Mouse (Mus musculus): ENCODE data around the gene Crisp2. TPM values are rescaled to one million over a fixed set of nuclear protein-coding genes. Genes with fewer than 3 reads are reported as not detected.

Crisp2 gene
- polyA plus RNA-seq, 1 experiment from 2014 or later: 0.24 TPM

GRCm38 (mm10) chr17:40821477-40821876, 14.7 kb upstream of the Crisp2 start:
- DNase-seq (ENCODE audit: low spot score): peak; percentile 13
- H3K9me3 ChIP-seq (ENCODE audit: low read length): no peaks in the 10 kb centered on the region
- H3K27ac ChIP-seq (ENCODE audit: low read length): no peak overlapping the region
- H3K27me3 ChIP-seq (replicated peaks; ENCODE audit: insufficient read depth, low read length): no peaks in the 10 kb centered on the region
- no peak overlapping the region for H3K9ac ChIP-seq (replicated peaks; ENCODE audit: low read depth)
- ATAC-seq: peak; percentile 47; the same call in 1 of the 2 replicates
- H3K4me3 ChIP-seq (ENCODE audit: low read depth, low read length): no peak overlapping the region
- 31% methylated on average over 9 of the region's 9 CpGs for WGBS
- no peak for TF ChIP-seq EP300 (IDR thresholded peaks at IDR 0.05)
- no peak for TF ChIP-seq CTCF (IDR thresholded peaks at IDR 0.05)
- H3K36me3 ChIP-seq (ENCODE audit: insufficient read depth, low read length): no peaks in the 10 kb centered on the region
- no peak overlapping the region for H3K4me2 ChIP-seq (replicated peaks; ENCODE audit: low read depth, low read length)
- H3K4me1 ChIP-seq (ENCODE audit: insufficient read depth, low read depth, low read length): no peaks in the 10 kb centered on the region

DNA sequence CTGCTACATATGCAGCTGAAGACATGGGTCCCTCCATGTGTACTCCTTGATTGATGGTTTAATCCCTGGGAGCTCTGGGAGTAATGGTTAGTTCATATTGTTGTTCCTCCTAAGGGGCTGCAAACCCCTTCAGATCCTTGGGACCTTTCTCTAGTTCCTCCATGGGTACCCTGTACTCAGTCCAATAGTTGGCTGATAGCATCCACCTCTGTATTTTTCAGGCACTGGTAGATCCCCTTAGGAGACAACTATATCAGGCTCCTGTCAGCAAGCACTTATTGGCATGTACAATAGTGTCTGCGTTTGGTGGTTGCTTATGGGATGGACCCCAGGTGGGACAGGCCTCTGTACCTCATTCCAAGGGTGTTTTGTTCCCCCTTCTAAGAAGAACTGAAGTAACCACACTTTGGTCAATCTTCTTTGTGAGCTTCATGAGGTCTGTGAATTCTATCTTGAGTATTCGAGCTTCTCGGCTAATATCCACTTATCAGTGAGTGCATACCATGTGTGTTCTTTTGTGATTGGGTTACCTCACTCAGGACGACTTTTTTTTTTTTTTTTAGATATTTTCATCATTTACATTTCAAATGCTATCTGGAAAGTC, 10.6 kb upstream of the Crisp2 start:
- Histone ChIP-seq H3K4me3 (ENCODE audit: low read depth, low read length) (no peak overlapping the region), H3K27ac (ENCODE audit: low read length) (no peak overlapping the region), H3K36me3 (ENCODE audit: insufficient read depth, low read length) (no peaks in the 10 kb centered on the region), H3K9me3 (ENCODE audit: low read length) (no peaks in the 10 kb centered on the region), H3K27me3 (replicated peaks; ENCODE audit: insufficient read depth, low read length) (no peaks in the 10 kb centered on the region), H3K4me2 (replicated peaks; ENCODE audit: low read depth, low read length) (no peak overlapping the region), H3K9ac (replicated peaks; ENCODE audit: low read depth) (no peak overlapping the region), H3K4me1 (ENCODE audit: insufficient read depth, low read depth, low read length) (no peaks in the 10 kb centered on the region)
- TF ChIP-seq EP300 (IDR thresholded peaks at IDR 0.05): no peak
- TF ChIP-seq CTCF (IDR thresholded peaks at IDR 0.05): no peak
- no peak for DNase-seq (ENCODE audit: low spot score)
- ATAC-seq: no peak
- WGBS: 53% methylated on average over 4 of the region's 4 CpGs

DNA sequence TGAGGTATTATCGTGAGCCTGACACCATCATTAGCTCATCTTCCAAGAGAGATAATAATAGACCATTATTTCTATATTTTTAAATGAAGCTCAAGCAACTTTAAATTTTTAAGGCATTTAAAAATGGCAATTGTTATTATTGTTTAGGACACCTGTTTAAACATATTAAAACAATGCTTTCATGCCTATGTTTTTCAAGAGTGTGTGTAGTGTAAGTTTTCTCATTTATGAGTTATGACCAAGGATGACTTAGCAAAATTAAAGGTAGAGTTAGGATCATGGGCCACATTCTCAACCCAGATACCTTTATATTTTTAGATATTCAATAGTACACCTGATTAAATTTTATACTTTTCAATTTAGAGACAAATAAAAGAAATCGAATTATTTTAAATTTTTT, 5.5 kb upstream of the Crisp2 start:
- H3K4me3 ChIP-seq (ENCODE audit: low read depth, low read length): no peak overlapping the region
- no peaks in the 10 kb centered on the region for H3K27me3 ChIP-seq (replicated peaks; ENCODE audit: insufficient read depth, low read length)
- no peak for TF ChIP-seq CTCF (IDR thresholded peaks at IDR 0.05)
- no peak for TF ChIP-seq EP300 (IDR thresholded peaks at IDR 0.05)
- no peaks in the 10 kb centered on the region for H3K4me1 ChIP-seq (ENCODE audit: insufficient read depth, low read depth, low read length)
- no peak overlapping the region for H3K4me2 ChIP-seq (replicated peaks; ENCODE audit: low read depth, low read length)
- no peak overlapping the region for H3K27ac ChIP-seq (ENCODE audit: low read length)
- DNase-seq (ENCODE audit: low spot score) (no peak), ATAC-seq (no peak)
- no peak overlapping the region for H3K9ac ChIP-seq (replicated peaks; ENCODE audit: low read depth)
- WGBS: 61% methylated on average over 2 of the region's 2 CpGs
- no peaks in the 10 kb centered on the region for H3K9me3 ChIP-seq (ENCODE audit: low read length)
- H3K36me3 ChIP-seq (ENCODE audit: insufficient read depth, low read length): no peaks in the 10 kb centered on the region

DNA sequence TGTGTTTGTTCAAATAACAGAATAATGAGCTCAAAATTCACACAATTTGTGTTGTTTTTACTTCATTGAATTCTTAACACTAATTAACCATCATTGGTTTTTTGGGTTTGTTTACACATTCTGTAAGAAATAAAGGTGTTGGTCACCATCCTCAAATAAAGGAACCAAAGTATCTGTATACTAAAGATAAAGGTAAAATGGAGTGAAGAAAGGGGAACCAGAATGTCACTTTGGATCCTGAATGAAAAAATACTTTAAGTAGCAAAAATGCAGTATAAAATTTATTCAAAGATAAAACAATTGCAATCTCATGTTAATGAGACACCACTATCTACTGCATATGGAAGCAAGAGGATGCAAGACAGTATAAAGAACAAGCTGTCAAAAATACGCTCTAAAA, 4.8 kb upstream of the Crisp2 start:
- H3K4me2 ChIP-seq (replicated peaks; ENCODE audit: low read depth, low read length): no peak overlapping the region
- TF ChIP-seq CTCF (IDR thresholded peaks at IDR 0.05) (no peak), EP300 (IDR thresholded peaks at IDR 0.05) (no peak)
- H3K36me3 ChIP-seq (ENCODE audit: insufficient read depth, low read length): no peaks in the 10 kb centered on the region
- 66% methylated on average over 1 of the region's 1 CpGs for WGBS
- H3K4me1 ChIP-seq (ENCODE audit: insufficient read depth, low read depth, low read length): no peaks in the 10 kb centered on the region
- no peak overlapping the region for H3K27ac ChIP-seq (ENCODE audit: low read length)
- DNase-seq (ENCODE audit: low spot score) (no peak), ATAC-seq (no peak)
- no peak overlapping the region for H3K9ac ChIP-seq (replicated peaks; ENCODE audit: low read depth)
- H3K27me3 ChIP-seq (replicated peaks; ENCODE audit: insufficient read depth, low read length): no peaks in the 10 kb centered on the region
- no peaks in the 10 kb centered on the region for H3K9me3 ChIP-seq (ENCODE audit: low read length)
- no peak overlapping the region for H3K4me3 ChIP-seq (ENCODE audit: low read depth, low read length)

GRCm38 (mm10) chr17:40810934-40811333, 4.1 kb upstream of the Crisp2 start, which contains the start of gene Rhag:
Gene Rhag, plus strand, starts transcription at chr17:40811126.
- no peak within 1 kb of the TSS for H3K4me2 ChIP-seq (replicated peaks; ENCODE audit: low read depth, low read length)
- H3K4me1 ChIP-seq (ENCODE audit: insufficient read depth, low read depth, low read length): no peaks in the 10 kb centered on the region
- H3K36me3 ChIP-seq (ENCODE audit: insufficient read depth, low read length): no peaks in the 10 kb centered on the region
- H3K27ac ChIP-seq (ENCODE audit: low read length): no peak within 1 kb of the TSS
- H3K4me3 ChIP-seq (ENCODE audit: low read depth, low read length): no peak within 1 kb of the TSS
- DNase-seq (ENCODE audit: low spot score): no peak
- H3K9ac ChIP-seq (replicated peaks; ENCODE audit: low read depth): no peak within 1 kb of the TSS
- H3K9me3 ChIP-seq (ENCODE audit: low read length): no peaks in the 10 kb centered on the region
- no peak for ATAC-seq
- no peaks in the 10 kb centered on the region for H3K27me3 ChIP-seq (replicated peaks; ENCODE audit: insufficient read depth, low read length)
- WGBS: 43% methylated on average over 1 of the region's 1 CpGs
- TF ChIP-seq EP300 (IDR thresholded peaks at IDR 0.05): no peak
- no peak for TF ChIP-seq CTCF (IDR thresholded peaks at IDR 0.05)

DNA sequence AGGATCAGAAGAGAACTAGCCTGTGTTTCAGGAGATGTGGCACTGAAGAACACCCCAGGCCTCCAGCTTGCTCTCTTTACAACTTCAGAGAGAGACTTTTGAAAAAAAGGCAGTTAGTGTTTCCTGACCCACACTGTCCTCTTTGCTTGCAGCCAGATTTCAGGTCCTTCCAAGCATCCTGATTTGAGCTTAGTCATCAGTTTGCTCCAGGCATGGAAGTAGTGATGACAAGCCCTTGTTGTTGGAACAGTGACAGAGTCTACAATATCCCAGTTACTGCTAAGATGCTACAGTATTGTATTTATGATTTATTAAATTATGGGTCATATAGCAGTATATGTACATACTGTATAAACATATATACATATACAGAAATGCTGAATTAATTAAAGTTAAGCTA, 1.3 kb upstream of the Crisp2 start:
- Histone ChIP-seq H3K9me3 (ENCODE audit: low read length) (no peaks in the 10 kb centered on the region), H3K27me3 (replicated peaks; ENCODE audit: insufficient read depth, low read length) (no peaks in the 10 kb centered on the region), H3K36me3 (ENCODE audit: insufficient read depth, low read length) (no peaks in the 10 kb centered on the region), H3K4me2 (replicated peaks; ENCODE audit: low read depth, low read length) (no peak overlapping the region), H3K9ac (replicated peaks; ENCODE audit: low read depth) (no peak overlapping the region), H3K4me1 (ENCODE audit: insufficient read depth, low read depth, low read length) (no peaks in the 10 kb centered on the region), H3K4me3 (ENCODE audit: low read depth, low read length) (no peak overlapping the region), H3K27ac (ENCODE audit: low read length) (no peak overlapping the region)
- ATAC-seq: no peak
- DNase-seq (ENCODE audit: low spot score): no peak
- TF ChIP-seq CTCF (IDR thresholded peaks at IDR 0.05) (no peak), EP300 (IDR thresholded peaks at IDR 0.05) (no peak)

GRCm38 (mm10) chr17:40806550-40806949, 253 bp downstream of the Crisp2 start:
- H3K27ac ChIP-seq (ENCODE audit: low read length): peak overlapping the region; percentile 72; the same call in 1 of the 2 replicates
- ATAC-seq (peak; percentile 97), DNase-seq (ENCODE audit: low spot score) (peak; percentile 94)
- H3K4me1 ChIP-seq (ENCODE audit: insufficient read depth, low read depth, low read length): no peaks in the 10 kb centered on the region
- TF ChIP-seq CTCF (IDR thresholded peaks at IDR 0.05) (no peak), EP300 (IDR thresholded peaks at IDR 0.05) (peak; percentile 98)
- no peaks in the 10 kb centered on the region for H3K36me3 ChIP-seq (ENCODE audit: insufficient read depth, low read length)
- H3K27me3 ChIP-seq (replicated peaks; ENCODE audit: insufficient read depth, low read length): no peaks in the 10 kb centered on the region
- H3K4me3 ChIP-seq (ENCODE audit: low read depth, low read length): no peak overlapping the region
- 15% methylated on average over 3 of the region's 3 CpGs for WGBS
- no peak overlapping the region for H3K4me2 ChIP-seq (replicated peaks; ENCODE audit: low read depth, low read length)
- no peak overlapping the region for H3K9ac ChIP-seq (replicated peaks; ENCODE audit: low read depth)
- no peaks in the 10 kb centered on the region for H3K9me3 ChIP-seq (ENCODE audit: low read length)

All from lung, postnatal 0 days (tissue).